Mouse (Mus musculus) liver, embryonic 14.5 days (tissue): Measurements from ENCODE around the gene Kera.

Source experiments
- CTCF ChIP-seq: IDR thresholded peaks from 2 replicates; pipeline ENCODE4 v1.5.1; 2016; ENCODE audit warnings: antibody characterized with exemption, low read depth, control low read depth
- EP300 ChIP-seq: IDR thresholded peaks from 2 replicates; pipeline ENCODE4 v1.6.1; 2016; ENCODE audit warnings: antibody characterized with exemption, low read depth

DNA sequence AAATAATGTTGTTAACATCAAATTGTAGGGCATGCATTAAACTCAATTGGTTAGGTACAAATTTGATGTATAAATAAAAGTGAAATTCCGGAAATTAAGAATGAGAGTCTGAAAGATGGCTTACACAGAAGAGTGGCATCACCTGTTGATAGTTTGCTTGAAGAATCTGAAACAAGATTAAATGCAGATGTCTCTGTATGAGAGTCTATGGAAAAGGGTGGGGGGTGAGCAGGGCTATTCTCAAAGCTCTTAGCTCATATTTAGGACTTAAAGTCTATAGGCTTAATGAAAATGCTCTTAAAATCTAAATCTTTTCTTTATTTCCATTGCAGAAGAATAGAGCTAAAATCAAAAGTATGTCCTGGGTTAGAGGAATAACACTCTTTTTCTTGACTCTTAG, 11.0 kb upstream of the Kera start:
- TF ChIP-seq CTCF (no peak), EP300 (no peak)
